Mouse (Mus musculus): ENCODE results near the gene Prr14.
"Not testable (repeated sequence)": the region's sequence is repeated elsewhere in the genome, so short reads cannot be mapped to it uniquely, and the experiment has no call there.

The Prr14 gene

GRCm38 (mm10) chr7:127470011-127470715 lies 10.8 kb downstream of the Prr14 start:
- in situ Hi-C loops (cut with MboI; ENCODE audit: low pct_unique_long_range_greater_than_20kb in 1 of 2, low sequenced_read_pairs in 2 of 2, unreplicated experiment in 1 of 2): no loop called here

- in situ Hi-C loops (cut with MboI; ENCODE audit: low pct_unique_long_range_greater_than_20kb in 1 of 2, low sequenced_read_pairs in 2 of 2, unreplicated experiment in 1 of 2): no loop called here
Observed at GRCm38 (mm10) chr7:127470743-127471645, 11.6 kb downstream of the Prr14 start.

- in situ Hi-C loops (cut with MboI; ENCODE audit: low pct_unique_long_range_greater_than_20kb in 1 of 2, low sequenced_read_pairs in 2 of 2, unreplicated experiment in 1 of 2): no loop called here
Observed at GRCm38 (mm10) chr7:127471646-127472010, 12.2 kb downstream of the Prr14 start.

GRCm38 (mm10) chr7:127472060-127472459 lies 12.6 kb downstream of the Prr14 start:
- in situ Hi-C loops (cut with MboI; ENCODE audit: low pct_unique_long_range_greater_than_20kb in 1 of 2, low sequenced_read_pairs in 2 of 2, unreplicated experiment in 1 of 2): no loop called here

- in situ Hi-C loops (cut with MboI; ENCODE audit: low pct_unique_long_range_greater_than_20kb in 1 of 2, low sequenced_read_pairs in 2 of 2, unreplicated experiment in 1 of 2): no loop called here
Observed at GRCm38 (mm10) chr7:127473705-127474104, 14.3 kb downstream of the Prr14 start.

- in situ Hi-C loops (cut with MboI; ENCODE audit: low pct_unique_long_range_greater_than_20kb in 1 of 2, low sequenced_read_pairs in 2 of 2, unreplicated experiment in 1 of 2): no loop called here
Observed at GRCm38 (mm10) chr7:127474378-127475070, 15.1 kb downstream of the Prr14 start.

GRCm38 (mm10) chr7:127475186-127475740 lies 15.9 kb downstream of the Prr14 start:
- in situ Hi-C loops (cut with MboI; ENCODE audit: low pct_unique_long_range_greater_than_20kb in 1 of 2, low sequenced_read_pairs in 2 of 2, unreplicated experiment in 1 of 2): no loop called here

- in situ Hi-C loops (cut with MboI; ENCODE audit: low pct_unique_long_range_greater_than_20kb in 1 of 2, low sequenced_read_pairs in 2 of 2, unreplicated experiment in 1 of 2): no loop called here
Observed at GRCm38 (mm10) chr7:127476336-127476735, 16.9 kb downstream of the Prr14 start.

GRCm38 (mm10) chr7:127476855-127477254 lies 17.4 kb downstream of the Prr14 start:
- in situ Hi-C loops (cut with MboI; ENCODE audit: low pct_unique_long_range_greater_than_20kb in 1 of 2, low sequenced_read_pairs in 2 of 2, unreplicated experiment in 1 of 2): no loop called here

- in situ Hi-C loops (cut with MboI; ENCODE audit: low pct_unique_long_range_greater_than_20kb in 1 of 2, low sequenced_read_pairs in 2 of 2, unreplicated experiment in 1 of 2): no loop called here
Observed at GRCm38 (mm10) chr7:127477687-127478634, 18.6 kb downstream of the Prr14 start.

- in situ Hi-C loops (cut with MboI; ENCODE audit: low pct_unique_long_range_greater_than_20kb in 1 of 2, low sequenced_read_pairs in 2 of 2, unreplicated experiment in 1 of 2): no loop called here
Observed at GRCm38 (mm10) chr7:127478635-127479317, 19.4 kb downstream of the Prr14 start, which contains the start of gene Fbrs. TSS of gene Fbrs (plus strand) at chr7:127479199.

GRCm38 (mm10) chr7:127479318-127480225 lies 20.2 kb downstream of the Prr14 start:
- in situ Hi-C loops (cut with MboI; ENCODE audit: low pct_unique_long_range_greater_than_20kb in 1 of 2, low sequenced_read_pairs in 2 of 2, unreplicated experiment in 1 of 2): no loop called here

GRCm38 (mm10) chr7:127480321-127480720 lies 20.9 kb downstream of the Prr14 start:
- in situ Hi-C loops (cut with MboI; ENCODE audit: low pct_unique_long_range_greater_than_20kb in 1 of 2, low sequenced_read_pairs in 2 of 2, unreplicated experiment in 1 of 2): no loop called here

GRCm38 (mm10) chr7:127485416-127485815 lies 26.0 kb downstream of the Prr14 start:
- in situ Hi-C loops (cut with MboI; ENCODE audit: low pct_unique_long_range_greater_than_20kb in 1 of 2, low sequenced_read_pairs in 2 of 2, unreplicated experiment in 1 of 2): no loop called here

- in situ Hi-C loops (cut with MboI; ENCODE audit: low pct_unique_long_range_greater_than_20kb in 1 of 2, low sequenced_read_pairs in 2 of 2, unreplicated experiment in 1 of 2): not testable (repeated sequence)
Observed at GRCm38 (mm10) chr7:127488364-127488763, 29.0 kb downstream of the Prr14 start.

- in situ Hi-C loops (cut with MboI; ENCODE audit: low pct_unique_long_range_greater_than_20kb in 1 of 2, low sequenced_read_pairs in 2 of 2, unreplicated experiment in 1 of 2): loop anchor here in 1 of 2 experiments (5.0 kb wide), 1 partner anchor 43 kb away; the partner anchor contains the start of gene Zfp689
Observed at GRCm38 (mm10) chr7:127489982-127490381, 30.6 kb downstream of the Prr14 start.

Measured in mouse embryonic stem cell (cell line).